8 mouse cellular contexts compared by ENCODE assay signal in the genomic region with DNA sequence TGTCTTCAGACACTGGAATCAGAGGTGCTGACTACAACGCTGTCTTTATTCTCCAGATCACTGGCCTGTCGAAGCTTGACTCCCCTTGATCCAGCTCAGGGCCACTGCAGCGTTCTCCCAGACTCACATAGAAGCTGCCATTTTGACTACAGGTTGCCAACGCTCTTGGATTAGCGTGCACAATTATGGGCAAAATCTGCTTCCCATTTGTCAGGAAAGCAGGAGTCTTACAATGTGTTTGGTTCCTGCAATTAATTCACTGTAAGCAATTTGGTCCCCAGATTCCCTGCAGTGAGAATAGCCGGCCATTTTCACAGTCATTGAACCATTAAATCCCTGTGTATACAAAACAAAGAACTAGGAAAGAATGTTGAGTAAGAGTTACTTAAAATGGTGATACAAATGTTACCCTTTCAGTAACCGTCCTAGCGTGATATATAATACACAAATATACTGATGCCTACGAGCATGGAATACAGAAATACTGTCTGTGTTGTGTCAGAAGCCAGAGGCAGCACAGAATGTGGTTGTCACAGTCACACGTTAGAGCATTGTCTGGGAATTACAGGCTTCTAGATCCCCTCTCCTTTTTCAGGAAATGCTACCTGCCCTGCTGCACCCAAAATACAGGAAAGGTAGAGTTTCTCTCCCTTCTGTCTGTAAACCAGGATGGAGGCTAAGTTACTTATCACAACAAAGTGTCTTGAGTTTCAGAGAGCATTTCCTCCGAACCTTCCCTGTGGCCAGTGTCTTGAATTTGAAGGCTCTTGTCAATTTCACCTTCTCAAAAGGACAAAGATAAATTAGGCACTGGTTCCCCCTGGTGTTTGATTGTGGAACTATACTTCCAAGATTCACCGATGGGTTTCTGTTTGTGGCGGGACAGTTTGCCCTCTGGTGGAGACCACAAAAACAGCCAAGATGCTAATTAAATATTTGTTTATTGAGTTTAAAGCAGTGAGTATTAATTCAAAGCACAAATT. TPM values are rescaled to one million over a fixed set of nuclear protein-coding genes. Genes with fewer than 3 reads are reported as not detected.
A peak's percentile ranks its signal among the peaks of the same experiment; 100 is the strongest.
DNase-seq lines count a peak whose midpoint lies in the region; ATAC-seq lines count a peak whose summit lies in the region.

No protein-coding gene starts in this region.

- no peaks in the 10 kb centered on the region for H3K36me3 ChIP-seq in kidney, embryonic 14.5 days (ENCODE audit: control insufficient read depth, insufficient read depth, low read length)
- H3K36me3 ChIP-seq in hindbrain, embryonic 16.5 days (ENCODE audit: control insufficient read depth, insufficient read depth, low read length): no peaks in the 10 kb centered on the region
- no peaks in the 10 kb centered on the region for H3K36me3 ChIP-seq in midbrain, embryonic 13.5 days

- ATAC-seq in kidney, embryonic 14.5 days (ENCODE audit: low FRiP score, low TSS enrichment): no peak
- peak; percentile 76 for ATAC-seq in hindbrain, embryonic 16.5 days
- 0 out of 2 replicates have a peak, but pooled peaks have one; percentile 48 for ATAC-seq in midbrain, embryonic 13.5 days

- peak; percentile 71 for DNase-seq in kidney, adult 18-20 months
- peak; percentile 81 for DNase-seq in cerebellum, adult 8-10 months
- DNase-seq in forelimb bud, embryonic 11.5 days (ENCODE audit: low read depth, low spot score): peak; percentile 92
- DNase-seq in left cerebral cortex, adult 8-10 months (ENCODE audit: low spot score in 2 of 2): peak; percentile 42 to 47
- DNase-seq in skeletal muscle tissue, adult 2 months (ENCODE audit: low read depth, low spot score): peak; percentile 80

- H3K4me1 ChIP-seq in kidney, embryonic 14.5 days (ENCODE audit: control insufficient read depth, insufficient read depth, low read length): no peaks in the 10 kb centered on the region
- peaks cover 6% of the 10 kb centered on the region for H3K4me1 ChIP-seq in hindbrain, embryonic 16.5 days (ENCODE audit: control insufficient read depth, insufficient read depth, low read depth, low read length)
- peaks cover 8% of the 10 kb centered on the region for H3K4me1 ChIP-seq in midbrain, embryonic 13.5 days (replicated peaks)

- no peak overlapping the region for H3K4me2 ChIP-seq in kidney, embryonic 14.5 days (replicated peaks; ENCODE audit: low read depth, low read length)
- peak overlapping the region; percentile 38 for H3K4me2 ChIP-seq in hindbrain, embryonic 16.5 days (ENCODE audit: low read length)
- peak overlapping the region; percentile 38 for H3K4me2 ChIP-seq in midbrain, embryonic 13.5 days (replicated peaks)

- WGBS in kidney, embryonic 14.5 days: 46% methylated on average over 13 of the region's 13 CpGs
- 21% methylated on average over 13 of the region's 13 CpGs for WGBS in hindbrain, embryonic 16.5 days
- 13% methylated on average over 13 of the region's 13 CpGs for whole genome bisulfite sequencing in midbrain, embryonic 13.5 days

- H3K9me3 ChIP-seq in kidney, embryonic 14.5 days (ENCODE audit: control insufficient read depth, low read length): no peaks in the 10 kb centered on the region
- H3K9me3 ChIP-seq in hindbrain, embryonic 16.5 days (ENCODE audit: control insufficient read depth, low read length): peaks cover 2% of the 10 kb centered on the region
- peaks cover 6% of the 10 kb centered on the region for H3K9me3 ChIP-seq in midbrain, embryonic 13.5 days

- H3K9ac ChIP-seq in kidney, embryonic 14.5 days (ENCODE audit: low read depth, low read length): no peak overlapping the region
- H3K9ac ChIP-seq in hindbrain, embryonic 16.5 days (ENCODE audit: low read depth, low read length): peak overlapping the region; percentile 17; the same call in 1 of the 2 replicates
- H3K9ac ChIP-seq in midbrain, embryonic 13.5 days (replicated peaks): 0 out of 2 replicates have a peak overlapping the region, but pooled peaks have one; percentile 25

- no peaks in the 10 kb centered on the region for H3K27me3 ChIP-seq in kidney, embryonic 14.5 days (ENCODE audit: control insufficient read depth, insufficient read depth, low read length)
- no peaks in the 10 kb centered on the region for H3K27me3 ChIP-seq in hindbrain, embryonic 16.5 days (replicated peaks; ENCODE audit: control insufficient read depth, insufficient read depth, low read length)
- H3K27me3 ChIP-seq in midbrain, embryonic 13.5 days: no peaks in the 10 kb centered on the region; the same call in 1 of the 2 replicates

- no peak overlapping the region for H3K27ac ChIP-seq in kidney, embryonic 14.5 days (ENCODE audit: low read depth, low read length)
- no peak overlapping the region for H3K27ac ChIP-seq in hindbrain, embryonic 16.5 days (ENCODE audit: low read depth, low read length)
- H3K27ac ChIP-seq in midbrain, embryonic 13.5 days: peak overlapping the region; percentile 39

- H3K4me3 ChIP-seq in kidney, embryonic 14.5 days (ENCODE audit: low read length): no peak overlapping the region
- no peak overlapping the region for H3K4me3 ChIP-seq in hindbrain, embryonic 16.5 days (ENCODE audit: low read length)
- H3K4me3 ChIP-seq in midbrain, embryonic 13.5 days (replicated peaks): peak overlapping the region; percentile 14; the same call in 1 of the 2 replicates

RNA-seq across cellular contexts. Expression of a gene that starts 34.0 kb away (rescaled TPM):
- 7.6 and 13.6 TPM in 2 replicates for polyA plus RNA-seq in kidney, embryonic 14.5 days (2014; fragmentation: Nextera tagmentation; extraction: Ambion mirVana)
- 40.4 and 47.3 TPM in 2 replicates for polyA plus RNA-seq in hindbrain, embryonic 16.5 days (2015; fragmentation: Nextera tagmentation; extraction: Ambion mirVana)
- total RNA-seq in left cerebral cortex, adult 8-10 months (2022): 10 to 100 TPM; 78.7 to 83.4 (median 80.8) TPM
- 36.1 and 37.5 TPM in 2 replicates for polyA plus RNA-seq in midbrain, embryonic 13.5 days (2015; fragmentation: Nextera tagmentation; extraction: Ambion mirVana)
